Mouse (Mus musculus) testis, postnatal 10 days (tissue): ENCODE data around the gene Kcne4.

Source experiments
- DNase-seq: peaks from one replicate; pipeline ENCODE4 v3.0.0; 2021; ENCODE audit warnings: low spot score

Gene Kcne4

GRCm38 (mm10) chr1:78859573-78859972 is 43.0 kb downstream of the Kcne4 start:
- no peak for DNase-seq

- DNase-seq = no peak
Measured at GRCm38 (mm10) chr1:78860056-78860455, 43.5 kb downstream of the Kcne4 start.

DNA sequence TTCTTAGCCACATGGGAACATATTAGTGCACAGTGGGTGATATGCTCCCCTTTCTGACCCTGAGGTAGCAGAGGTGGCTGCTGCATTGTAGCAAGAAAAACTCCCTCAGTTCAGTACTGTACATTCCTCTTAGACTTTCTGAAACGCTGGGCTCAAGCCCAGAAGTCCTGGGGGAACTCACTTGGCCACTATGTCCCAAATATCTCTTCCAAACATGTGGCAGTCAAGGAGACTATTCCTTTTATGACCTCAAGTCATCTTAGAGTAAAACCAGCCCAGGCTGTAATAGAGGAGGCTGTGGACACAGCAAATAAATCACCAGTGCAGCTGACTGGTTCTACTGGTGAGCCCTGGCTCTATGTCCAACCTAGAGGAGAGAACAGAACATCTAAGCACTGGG is 45.7 kb downstream of the Kcne4 start:
- DNase-seq = no peak

DNA sequence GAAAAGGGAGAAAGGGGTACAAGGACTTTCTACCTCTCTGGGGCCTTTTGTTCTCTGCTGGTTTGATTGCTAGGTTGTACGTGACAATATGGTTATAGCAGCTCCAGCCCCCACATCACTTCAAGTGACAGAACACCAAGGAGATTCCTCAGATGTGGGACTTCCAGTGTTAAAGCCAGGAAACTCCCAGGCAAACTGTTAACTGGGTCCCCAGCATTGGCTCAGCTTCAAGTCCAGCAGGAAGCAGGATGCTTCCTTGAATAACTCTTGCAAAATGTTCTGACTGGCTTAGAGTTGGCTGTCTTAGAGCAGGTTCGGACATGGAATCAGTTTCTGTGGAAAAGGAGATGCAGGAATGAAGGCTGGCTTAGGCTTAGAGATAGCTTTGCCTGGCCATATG is 47.3 kb downstream of the Kcne4 start:
- no peak for DNase-seq

DNA sequence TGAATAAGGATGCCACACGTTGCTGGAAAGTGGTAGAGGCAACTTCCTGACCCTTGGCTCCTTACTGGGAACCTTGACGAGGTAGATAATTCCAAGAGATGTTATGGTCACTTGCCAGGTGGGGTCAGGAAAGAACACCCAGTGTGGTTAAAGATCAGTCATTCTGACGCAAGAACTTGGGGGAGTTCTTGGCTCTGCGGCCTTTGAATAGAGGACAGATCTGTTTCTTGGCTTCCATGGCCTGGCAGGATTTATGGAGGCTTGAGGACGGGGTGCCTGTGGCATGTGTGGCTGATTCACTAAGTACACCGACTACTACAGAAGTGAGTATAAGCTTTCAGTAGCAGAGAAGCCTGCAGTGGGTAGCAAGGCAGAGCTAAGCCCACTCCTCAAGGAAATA is 47.8 kb downstream of the Kcne4 start:
- DNase-seq = no peak

DNA sequence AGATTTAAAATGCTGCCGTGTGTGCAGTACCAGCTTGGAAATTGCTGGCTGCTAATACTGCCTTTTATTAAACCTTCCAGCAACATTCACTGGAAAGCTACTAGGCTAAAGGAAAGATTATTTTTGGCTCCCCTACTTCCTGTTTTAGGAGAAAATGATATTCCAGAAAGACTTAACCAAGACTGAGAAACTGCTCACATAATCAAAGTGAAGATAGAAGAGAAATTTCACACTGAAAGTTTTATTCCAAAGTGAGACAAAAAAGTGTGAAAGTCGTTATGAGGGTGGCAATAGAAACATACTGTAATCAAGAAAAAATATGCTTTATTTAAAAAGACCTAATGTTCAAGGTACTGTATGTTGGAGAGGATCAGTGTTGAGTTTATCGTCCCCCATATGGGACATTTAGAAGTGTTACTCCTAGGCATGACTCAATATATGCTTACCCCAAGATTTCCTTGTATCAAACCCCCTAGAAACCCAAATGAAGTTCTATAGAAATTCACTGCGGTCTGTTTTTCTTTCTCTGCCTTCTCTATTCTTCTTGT is 48.3 kb downstream of the Kcne4 start:
- DNase-seq = no peak

DNA sequence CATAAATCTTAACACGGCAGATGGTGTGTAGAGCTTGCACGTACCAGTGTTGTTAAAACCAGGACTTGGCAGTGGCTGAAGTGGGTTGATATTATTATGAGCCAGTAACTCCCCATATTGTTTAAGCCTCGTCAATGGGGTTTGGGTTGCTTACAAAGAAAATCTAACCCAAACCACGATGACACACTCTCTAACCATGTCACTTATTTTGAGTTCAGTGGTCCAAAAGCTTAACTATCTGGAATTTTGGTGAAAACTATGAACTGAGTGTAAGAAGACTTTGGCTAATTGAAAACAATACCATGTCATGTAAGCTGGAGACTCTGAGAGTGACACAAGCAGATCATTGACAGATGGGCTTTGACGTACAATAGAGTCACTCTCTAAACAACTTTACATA is 49.4 kb downstream of the Kcne4 start:
- no peak for DNase-seq

- DNase-seq = no peak
Measured at GRCm38 (mm10) chr1:78866455-78866854, 49.9 kb downstream of the Kcne4 start.
